Mouse (Mus musculus) intestine, embryonic 16.5 days (tissue): ENCODE measurements at regions not wholly inside any gene's neighbourhood (a gene's known extent, or its start where the extent isn't known, plus 50 kb on each side); places are given as distances from the start of the nearest gene placed in this dataset.
A peak's percentile ranks its signal among the peaks of the same experiment; 100 is the strongest.

Experiments used
- ATAC-seq: fragments of 200-750 bp; cut with Nextera tagmentation; 2 replicates; pipeline ENCODE4 v1.8.0; 2017; ENCODE audit warnings: moderate TSS enrichment, moderate library complexity
- H3K27ac ChIP-seq: fragments of 300-500 bp; sonication (generic); 2 replicates; pipeline ENCODE4 v1.5.1; 2014; ENCODE audit warnings: mild to moderate bottlenecking, low read length
- H3K27me3 ChIP-seq: fragments of 300-500 bp; sonication (generic); replicated peaks from 2 replicates; pipeline ENCODE4 v1.6.1; 2014; ENCODE audit warnings: low read length, control low read depth, mixed read lengths; ENCODE audit not compliant: control insufficient read depth, insufficient read depth
- H3K36me3 ChIP-seq: fragments of 300-500 bp; sonication (generic); 2 replicates; pipeline ENCODE4 v1.6.1; 2014; ENCODE audit warnings: low read length, control low read depth; ENCODE audit not compliant: control insufficient read depth, insufficient read depth
- H3K4me1 ChIP-seq: fragments of 300-500 bp; sonication (generic); 2 replicates; pipeline ENCODE4 v1.6.1; 2014; ENCODE audit warnings: low read length, control low read depth, mixed read lengths; ENCODE audit not compliant: control insufficient read depth, insufficient read depth
- H3K4me2 ChIP-seq: fragments of 300-500 bp; sonication (generic); 2 replicates; pipeline ENCODE4 v1.6.1; 2014; ENCODE audit warnings: low read depth, low read length, control low read depth
- H3K4me3 ChIP-seq: fragments of 300-500 bp; sonication (generic); 2 replicates; pipeline ENCODE4 v1.5.1; 2014; ENCODE audit warnings: mild to moderate bottlenecking, low read length
- H3K9ac ChIP-seq: fragments of 300-500 bp; sonication (generic); 2 replicates; pipeline ENCODE4 v1.6.1; 2014; ENCODE audit warnings: low read depth, low read length
- H3K9me3 ChIP-seq: fragments of 300-500 bp; sonication (generic); 2 replicates; pipeline ENCODE4 v1.6.1; 2016; ENCODE audit warnings: low read length, control low read depth; ENCODE audit not compliant: control insufficient read depth
- WGBS: fragments of 180-500 bp; shearing (Covaris S2); extraction: QIAGEN DNeasy Blood & Tissue Kit; methylation state at CpG from one replicate; pipeline ENCODE4 v1.1.7; 2014; 5-methylcytosine and 5-hydroxymethylcytosine counted together

- no peaks in the 10 kb centered on the region for H3K36me3 ChIP-seq
- no peak overlapping the region for H3K4me3 ChIP-seq
- no peaks in the 10 kb centered on the region for H3K27me3 ChIP-seq
- H3K4me2 ChIP-seq, result no peak overlapping the region
- no peak overlapping the region for H3K27ac ChIP-seq
- H3K9me3 ChIP-seq, result no peaks in the 10 kb centered on the region
- 7% methylated on average over 4 of the region's 4 CpGs for WGBS
- H3K9ac ChIP-seq, result no peak overlapping the region
- ATAC-seq, result 0 out of 2 replicates have a peak, but pooled peaks have one; percentile 42
- H3K4me1 ChIP-seq, result no peaks in the 10 kb centered on the region
Measured at GRCm38 (mm10) chr17:49182485-49182884, 245.7 kb upstream of the Mocs1 start.

- Histone ChIP-seq H3K36me3 (no peaks in the 10 kb centered on the region), H3K9ac (no peak overlapping the region), H3K27me3 (no peaks in the 10 kb centered on the region), H3K4me2 (no peak overlapping the region), H3K4me1 (no peaks in the 10 kb centered on the region), H3K27ac (no peak overlapping the region), H3K4me3 (no peak overlapping the region), H3K9me3 (no peaks in the 10 kb centered on the region)
- ATAC-seq, result no peak
- WGBS, result 50% methylated on average over 3 of the region's 3 CpGs
Measured at GRCm38 (mm10) chr17:49183917-49184316, 244.2 kb upstream of the Mocs1 start.

DNA sequence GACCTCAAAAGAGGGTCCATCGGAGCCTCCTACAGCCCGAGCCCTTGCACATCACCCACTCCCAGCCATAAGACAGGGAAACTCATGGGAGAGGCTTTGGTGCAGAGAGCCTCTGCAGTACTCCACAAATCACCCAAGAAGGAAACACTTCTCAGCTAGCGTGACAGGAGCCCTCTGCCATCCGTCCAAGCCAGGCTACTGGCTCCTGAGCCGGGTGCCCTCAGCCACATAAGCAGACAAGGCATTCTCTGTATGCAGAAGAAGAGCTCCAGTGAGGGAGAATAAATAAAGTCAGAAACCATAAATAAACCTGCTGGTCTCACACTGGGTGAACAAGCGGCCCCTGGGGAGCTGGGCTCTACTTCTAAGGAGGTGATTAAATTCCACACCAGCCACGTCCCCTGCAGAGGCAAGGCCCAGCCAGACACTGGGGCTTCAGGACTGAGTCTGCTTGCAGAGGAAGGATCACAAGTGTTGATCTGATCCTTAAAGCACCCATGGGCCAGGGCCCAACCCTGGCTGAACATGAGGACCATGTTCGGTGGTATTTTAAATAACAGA, 243.0 kb upstream of the Mocs1 start:
- Histone ChIP-seq H3K4me3 (no peak overlapping the region), H3K9ac (no peak overlapping the region)
- ATAC-seq, result no peak

GRCm38 (mm10) chr17:49189765-49190164, 238.4 kb upstream of the Mocs1 start:
- H3K4me3 ChIP-seq, result no peak overlapping the region
- no peak overlapping the region for H3K27ac ChIP-seq
- no peak overlapping the region for H3K9ac ChIP-seq
- H3K27me3 ChIP-seq, result no peaks in the 10 kb centered on the region
- 56% methylated on average over 3 of the region's 3 CpGs for WGBS
- no peaks in the 10 kb centered on the region for H3K36me3 ChIP-seq
- no peak for ATAC-seq
- H3K4me1 ChIP-seq, result no peaks in the 10 kb centered on the region
- H3K4me2 ChIP-seq, result no peak overlapping the region
- peaks cover 4% of the 10 kb centered on the region; the same call in 1 of the 2 replicates for H3K9me3 ChIP-seq

More for the DNA sequence above, 243.0 kb upstream of the Mocs1 start:
- no peaks in the 10 kb centered on the region for H3K9me3 ChIP-seq
- no peak overlapping the region for H3K4me2 ChIP-seq
- no peak overlapping the region for H3K27ac ChIP-seq
- 49% methylated on average over 8 of the region's 8 CpGs for WGBS
- H3K27me3 ChIP-seq, result no peaks in the 10 kb centered on the region
- H3K36me3 ChIP-seq, result no peaks in the 10 kb centered on the region
- H3K4me1 ChIP-seq, result no peaks in the 10 kb centered on the region

- no peak overlapping the region for H3K4me3 ChIP-seq
- H3K36me3 ChIP-seq, result no peaks in the 10 kb centered on the region
- H3K27me3 ChIP-seq, result no peaks in the 10 kb centered on the region
- ATAC-seq, result no peak
- no peak overlapping the region for H3K27ac ChIP-seq
- peaks cover 4% of the 10 kb centered on the region; the same call in 1 of the 2 replicates for H3K9me3 ChIP-seq
- WGBS, result 70% methylated on average over 4 of the region's 4 CpGs
- no peaks in the 10 kb centered on the region for H3K4me1 ChIP-seq
- no peak overlapping the region for H3K9ac ChIP-seq
- H3K4me2 ChIP-seq, result no peak overlapping the region
Measured at GRCm38 (mm10) chr17:49190337-49190736, 237.8 kb upstream of the Mocs1 start.

GRCm38 (mm10) chr17:49196046-49196684, 232.0 kb upstream of the Mocs1 start:
- Histone ChIP-seq H3K27ac (no peak overlapping the region), H3K4me1 (no peaks in the 10 kb centered on the region), H3K36me3 (no peaks in the 10 kb centered on the region), H3K9me3 (peaks cover 4% of the 10 kb centered on the region; the same call in 1 of the 2 replicates), H3K4me3 (no peak overlapping the region), H3K27me3 (no peaks in the 10 kb centered on the region), H3K4me2 (no peak overlapping the region), H3K9ac (no peak overlapping the region)
- ATAC-seq, result no peak
- 57% methylated on average over 8 of the region's 8 CpGs for WGBS

GRCm38 (mm10) chr17:49201495-49201894, 226.7 kb upstream of the Mocs1 start:
- Histone ChIP-seq H3K4me1 (no peaks in the 10 kb centered on the region), H3K27me3 (no peaks in the 10 kb centered on the region), H3K36me3 (no peaks in the 10 kb centered on the region), H3K9ac (no peak overlapping the region), H3K9me3 (no peaks in the 10 kb centered on the region), H3K27ac (no peak overlapping the region), H3K4me3 (no peak overlapping the region), H3K4me2 (no peak overlapping the region)
- 89% methylated on average over 3 of the region's 3 CpGs for WGBS
- ATAC-seq, result no peak

GRCm38 (mm10) chr17:49205095-49205494, 223.1 kb upstream of the Mocs1 start:
- WGBS, result 35% methylated on average over 5 of the region's 5 CpGs
- Histone ChIP-seq H3K27ac (no peak overlapping the region), H3K4me2 (no peak overlapping the region), H3K9ac (no peak overlapping the region), H3K36me3 (no peaks in the 10 kb centered on the region), H3K9me3 (no peaks in the 10 kb centered on the region), H3K27me3 (no peaks in the 10 kb centered on the region), H3K4me3 (no peak overlapping the region), H3K4me1 (no peaks in the 10 kb centered on the region)
- ATAC-seq, result no peak

DNA sequence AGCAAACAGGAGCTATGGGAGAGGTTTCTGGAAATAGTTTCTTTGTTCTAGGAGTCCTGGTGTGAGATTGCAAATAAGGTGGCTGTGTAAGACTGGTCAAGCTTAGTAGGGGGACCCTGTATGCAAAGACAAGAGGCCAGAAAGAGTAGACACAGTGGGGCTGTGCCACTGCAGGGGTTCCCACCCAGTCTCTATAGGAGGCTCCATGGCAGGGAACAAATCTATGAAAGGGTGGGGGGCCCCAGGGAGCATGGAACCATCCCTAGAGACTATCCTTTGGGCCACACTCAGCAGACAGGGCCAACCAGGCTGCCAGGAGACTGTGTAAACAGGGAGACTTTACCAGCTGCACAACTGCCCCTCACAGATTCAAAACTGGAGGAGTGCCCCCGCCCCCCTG, 222.6 kb upstream of the Mocs1 start:
- Histone ChIP-seq H3K4me2 (no peak overlapping the region), H3K36me3 (no peaks in the 10 kb centered on the region), H3K9me3 (no peaks in the 10 kb centered on the region), H3K27me3 (no peaks in the 10 kb centered on the region), H3K9ac (no peak overlapping the region), H3K27ac (no peak overlapping the region), H3K4me3 (no peak overlapping the region), H3K4me1 (no peaks in the 10 kb centered on the region)
- 53% methylated on average over 1 of the region's 1 CpGs for WGBS
- ATAC-seq, result no peak

GRCm38 (mm10) chr17:49206708-49207107, 221.5 kb upstream of the Mocs1 start:
- Histone ChIP-seq H3K9me3 (no peaks in the 10 kb centered on the region), H3K36me3 (no peaks in the 10 kb centered on the region), H3K27ac (no peak overlapping the region), H3K9ac (no peak overlapping the region), H3K4me3 (no peak overlapping the region), H3K4me2 (no peak overlapping the region), H3K27me3 (no peaks in the 10 kb centered on the region), H3K4me1 (no peaks in the 10 kb centered on the region)
- WGBS, result 60% methylated on average over 9 of the region's 9 CpGs
- no peak for ATAC-seq
